10 mouse cellular contexts compared by ENCODE assay signal in genomic region chr4:150661886-150662285, GRCm38 (mm10). TPM values are rescaled to one million over a fixed set of nuclear protein-coding genes. Genes with fewer than 3 reads are reported as not detected.
DNase-seq lines count a peak whose midpoint lies in the region; ATAC-seq and TF ChIP-seq lines count a peak whose summit lies in the region.
"Had no signal": no experiment of that assay in that cellular context is flagged by ENCODE, and none has a peak within 500 bp of the region (broad histone marks: within the 10 kb centered on the region; RNA-seq: fewer than 3 reads in every experiment).

No protein-coding gene starts in this region.

- H3K9ac ChIP-seq in kidney, embryonic 16.5 days (replicated peaks; ENCODE audit: low read length) = peak overlapping the region; percentile 64
- H3K9ac ChIP-seq in forebrain, embryonic 11.5 days (ENCODE audit: low read length) = no peak overlapping the region
- H3K9ac ChIP-seq in intestine, postnatal 0 days (ENCODE audit: low read depth, low read length) = no peak overlapping the region
- peak overlapping the region; percentile 54 for H3K9ac ChIP-seq in neural tube, embryonic 13.5 days

- no peaks in the 10 kb centered on the region for H3K36me3 ChIP-seq in kidney, embryonic 16.5 days (ENCODE audit: insufficient read depth, low read length)
- no peaks in the 10 kb centered on the region for H3K36me3 ChIP-seq in forebrain, embryonic 11.5 days (ENCODE audit: control insufficient read depth, insufficient read depth, low read length)
- H3K36me3 ChIP-seq in intestine, postnatal 0 days (ENCODE audit: control insufficient read depth, insufficient read depth) = no peaks in the 10 kb centered on the region
- no peaks in the 10 kb centered on the region for H3K36me3 ChIP-seq in neural tube, embryonic 13.5 days

- no peaks in the 10 kb centered on the region for H3K27me3 ChIP-seq in kidney, embryonic 16.5 days (ENCODE audit: insufficient read depth, low read length)
- peaks cover 3% of the 10 kb centered on the region; the same call in 1 of the 2 replicates for H3K27me3 ChIP-seq in forebrain, embryonic 11.5 days (ENCODE audit: control insufficient read depth, insufficient read depth, low read length)
- no peaks in the 10 kb centered on the region for H3K27me3 ChIP-seq in intestine, postnatal 0 days (replicated peaks; ENCODE audit: control insufficient read depth, insufficient read depth, low read length)
- no peaks in the 10 kb centered on the region for H3K27me3 ChIP-seq in neural tube, embryonic 13.5 days

- ATAC-seq in kidney, embryonic 16.5 days (ENCODE audit: low FRiP score, low TSS enrichment) = no peak
- no peak for ATAC-seq in forebrain, embryonic 11.5 days (replicated peaks; ENCODE audit: low FRiP score)
- ATAC-seq in intestine, postnatal 0 days = no peak
- ATAC-seq in neural tube, embryonic 13.5 days (ENCODE audit: low read depth) = 0 out of 2 replicates have a peak, but pooled peaks have one; percentile 33

- H3K27ac ChIP-seq in kidney, embryonic 16.5 days (ENCODE audit: low read length) = no peak overlapping the region
- no peak overlapping the region for H3K27ac ChIP-seq in forebrain, embryonic 11.5 days (ENCODE audit: low read depth, low read length)
- H3K27ac ChIP-seq in intestine, postnatal 0 days (ENCODE audit: low read depth, low read length) = no peak overlapping the region
- H3K27ac ChIP-seq in neural tube, embryonic 13.5 days (replicated peaks) = peak overlapping the region; percentile 74

- peak overlapping the region; percentile 29 for H3K4me3 ChIP-seq in kidney, embryonic 16.5 days (ENCODE audit: low read length)
- peak overlapping the region; percentile 14; the same call in 1 of the 2 replicates for H3K4me3 ChIP-seq in forebrain, embryonic 11.5 days (ENCODE audit: low read depth, low read length)
- peak overlapping the region; percentile 5; the same call in 1 of the 2 replicates for H3K4me3 ChIP-seq in intestine, postnatal 0 days (ENCODE audit: low read depth, low read length)
- peak overlapping the region; percentile 20; the same call in 1 of the 2 replicates for H3K4me3 ChIP-seq in neural tube, embryonic 13.5 days

- DNase-seq in kidney, postnatal 25 days = no peak
- no peak for DNase-seq in forebrain, embryonic 11.5 days (ENCODE audit: low spot score)
- DNase-seq in urinary bladder, adult 2 months (ENCODE audit: low spot score) = no peak
- DNase-seq in cerebellum, adult 9-10 months = no peak
- DNase-seq in testis, postnatal 14 days (ENCODE audit: low spot score) = no peak
- DNase-seq: cerebellum, postnatal 25 days; left cerebral cortex, postnatal 4 days had no signal

- peaks cover under 1% of the 10 kb centered on the region; the same call in 1 of the 2 replicates for H3K9me3 ChIP-seq in kidney, embryonic 16.5 days (ENCODE audit: low read length)
- no peaks in the 10 kb centered on the region for H3K9me3 ChIP-seq in forebrain, embryonic 11.5 days (ENCODE audit: control insufficient read depth, low read length)
- H3K9me3 ChIP-seq in intestine, postnatal 0 days (ENCODE audit: control insufficient read depth) = no peaks in the 10 kb centered on the region
- 0 out of 2 replicates have a peak, but pooled peaks cover under 1% of the 10 kb centered on the region for H3K9me3 ChIP-seq in neural tube, embryonic 13.5 days

- peak overlapping the region; percentile 56 for H3K4me2 ChIP-seq in kidney, embryonic 16.5 days (replicated peaks; ENCODE audit: low read depth, low read length)
- peak overlapping the region; percentile 37 for H3K4me2 ChIP-seq in forebrain, embryonic 11.5 days (ENCODE audit: low read depth, low read length, severe bottlenecking)
- H3K4me2 ChIP-seq in intestine, postnatal 0 days (replicated peaks; ENCODE audit: low read depth) = peak overlapping the region; percentile 33; the same call in 1 of the 2 replicates
- H3K4me2 ChIP-seq in neural tube, embryonic 13.5 days = peak overlapping the region; percentile 54

- H3K4me1 ChIP-seq in kidney, embryonic 16.5 days (ENCODE audit: insufficient read depth, low read length) = peaks cover 15% of the 10 kb centered on the region
- H3K4me1 ChIP-seq in forebrain, embryonic 11.5 days (replicated peaks; ENCODE audit: control insufficient read depth, insufficient read depth, low read length) = 0 out of 2 replicates have a peak, but pooled peaks cover 9% of the 10 kb centered on the region
- peaks cover 4% of the 10 kb centered on the region; the same call in 1 of the 2 replicates for H3K4me1 ChIP-seq in intestine, postnatal 0 days (replicated peaks; ENCODE audit: control insufficient read depth, insufficient read depth, low read length)
- H3K4me1 ChIP-seq in neural tube, embryonic 13.5 days (replicated peaks) = peaks cover 22% of the 10 kb centered on the region

- 5% methylated on average over 13 of the region's 13 CpGs for WGBS in kidney, embryonic 16.5 days
- WGBS in forebrain, embryonic 11.5 days = 4% methylated on average over 13 of the region's 13 CpGs
- 26% methylated on average over 13 of the region's 13 CpGs for WGBS in intestine, postnatal 0 days
- 3% methylated on average over 13 of the region's 13 CpGs for WGBS in neural tube, embryonic 13.5 days

- TF ChIP-seq CTCF in intestine, postnatal 0 days (IDR thresholded peaks at IDR 0.05; ENCODE audit: low read depth) = no peak

RNA-seq across cellular contexts. Expression of gene Slc45a1, which starts 9.9 kb away (rescaled TPM):
- 0.12 and 0.17 TPM in 2 replicates for polyA plus RNA-seq in kidney, embryonic 16.5 days (2015; fragmentation: Nextera tagmentation; extraction: Ambion mirVana)
- polyA plus RNA-seq in forebrain, embryonic 11.5 days (2014; fragmentation: Nextera tagmentation; extraction: Ambion mirVana) = 2.7 and 4.5 TPM in 2 replicates
- polyA plus RNA-seq in intestine, postnatal 0 days (2015; fragmentation: Nextera tagmentation; extraction: Ambion mirVana) = 0.75 and 0.81 TPM in 2 replicates
- polyA plus RNA-seq in neural tube, embryonic 13.5 days (2015; fragmentation: Nextera tagmentation; extraction: Ambion mirVana) = 26.8 and 28.6 TPM in 2 replicates
- 0.04 and 0.06 TPM in 2 replicates for polyA plus RNA-seq in urinary bladder, adult 2 months (2012; rRNA removed)

Comparison
In these comparisons a context has a peak if more than half of its experiments do, and no peak if none do; other contexts are left out.
1. H3K9ac ChIP-seq: peak in kidney, embryonic 16.5 days (single experiment) and neural tube, embryonic 13.5 days (single experiment); none in forebrain, embryonic 11.5 days (single experiment) and intestine, postnatal 0 days (single experiment).
2. Peak in every context shown above with its lines, with median percentiles within 50 percentile points of each other: H3K4me2 ChIP-seq and H3K4me3 ChIP-seq.